Mouse (Mus musculus): ENCODE data around the gene Mrpl53. TPM values are rescaled to one million over a fixed set of nuclear protein-coding genes. Genes with fewer than 3 reads are reported as not detected.

Gene Mrpl53
- 30.5 TPM for polyA plus RNA-seq (2017; shearing (Covaris generic))

GRCm38 (mm10) chr6:83108762-83109668, at the start of gene Mrpl53:
TSS of gene Mrpl53 (plus strand) at chr6:83109040.

GRCm38 (mm10) chr6:83070247-83070310, 38.8 kb upstream of the Mrpl53 start, which contains the start of gene Tlx2:
TSS of gene Tlx2 (minus strand) at chr6:83070293.

GRCm38 (mm10) chr6:83077630-83078323, 31.1 kb upstream of the Mrpl53 start, which contains the start of gene Pcgf1:
TSS of gene Pcgf1 (plus strand) at chr6:83077869.

GRCm38 (mm10) chr6:83086121-83087035, 22.5 kb upstream of the Mrpl53 start, which contains the start of gene Lbx2:
TSS of gene Lbx2 (plus strand) at chr6:83086367.

GRCm38 (mm10) chr6:83101316-83101687, 7.5 kb upstream of the Mrpl53 start, which contains the start of the genes Ccdc142 and Gm42688:
TSS of gene Ccdc142 (plus strand) at chr6:83101601.
TSS of gene Gm42688 (plus strand) at chr6:83101617.

GRCm38 (mm10) chr6:83115011-83115671, 6.3 kb downstream of the Mrpl53 start, which contains the start of gene Mogs:
TSS of gene Mogs (plus strand) at chr6:83115496.

GRCm38 (mm10) chr6:83120930-83121862, 12.4 kb downstream of the Mrpl53 start, which contains the start of gene Wbp1:
TSS of gene Wbp1 (minus strand) at chr6:83121559.

GRCm38 (mm10) chr6:83125331-83125730, 16.5 kb downstream of the Mrpl53 start, which contains the start of gene Ino80b:
TSS of gene Ino80b (minus strand) at chr6:83125431.

GRCm38 (mm10) chr6:83134951-83135513, 26.2 kb downstream of the Mrpl53 start, which contains the start of gene Rtkn:
TSS of gene Rtkn (plus strand) at chr6:83135463.

GRCm38 (mm10) chr6:83156259-83156684, 47.4 kb downstream of the Mrpl53 start, which contains the start of the genes Wdr54 and 1700003E16Rik:
TSS of gene Wdr54 (minus strand) at chr6:83156397.
TSS of gene 1700003E16Rik (plus strand) at chr6:83156404.

Other genes with a start within 250 kb of the Mrpl53 start
- gene Sema4f, start 169.3 kb upstream of the Mrpl53 start, polyA plus RNA-seq (2017; shearing (Covaris generic)) = 17.5 TPM
- not detected for gene M1ap, start 162.1 kb upstream of the Mrpl53 start, polyA plus RNA-seq (2017; shearing (Covaris generic))
- gene Dok1, start 75.6 kb upstream of the Mrpl53 start, polyA plus RNA-seq (2017; shearing (Covaris generic)) = 12.8 TPM
- 0.30 TPM for gene Loxl3, start 74.9 kb upstream of the Mrpl53 start, polyA plus RNA-seq (2017; shearing (Covaris generic))
- 495 TPM for gene Aup1, start 54.5 kb upstream of the Mrpl53 start, polyA plus RNA-seq (2017; shearing (Covaris generic))
- gene Htra2, start 53.8 kb upstream of the Mrpl53 start, polyA plus RNA-seq (2017; shearing (Covaris generic)) = 35.1 TPM
- 1.3 TPM for gene Dqx1, start 51.2 kb upstream of the Mrpl53 start, polyA plus RNA-seq (2017; shearing (Covaris generic))
- not detected for gene Tlx2, start 38.7 kb upstream of the Mrpl53 start, polyA plus RNA-seq (2017; shearing (Covaris generic))
- gene Pcgf1, start 31.2 kb upstream of the Mrpl53 start, polyA plus RNA-seq (2017; shearing (Covaris generic)) = 21.1 TPM
- not detected for gene Lbx2, start 22.7 kb upstream of the Mrpl53 start, polyA plus RNA-seq (2017; shearing (Covaris generic))
- gene Ccdc142, start 7.4 kb upstream of the Mrpl53 start, polyA plus RNA-seq (2017; shearing (Covaris generic)) = 2.2 TPM
- 6.5 TPM for gene Gm42688, start 7.4 kb upstream of the Mrpl53 start, polyA plus RNA-seq (2017; shearing (Covaris generic))
- gene Mogs, start 6.5 kb downstream of the Mrpl53 start, polyA plus RNA-seq (2017; shearing (Covaris generic)) = 66.0 TPM
- gene Wbp1, start 12.5 kb downstream of the Mrpl53 start, polyA plus RNA-seq (2017; shearing (Covaris generic)) = 61.8 TPM
- gene Ino80b, start 16.4 kb downstream of the Mrpl53 start, polyA plus RNA-seq (2017; shearing (Covaris generic)) = 31.8 TPM
- 0.94 TPM for gene Rtkn, start 26.4 kb downstream of the Mrpl53 start, polyA plus RNA-seq (2017; shearing (Covaris generic))
- gene Wdr54, start 47.4 kb downstream of the Mrpl53 start, polyA plus RNA-seq (2017; shearing (Covaris generic)) = 1.3 TPM
- gene 1700003E16Rik, start 47.4 kb downstream of the Mrpl53 start, polyA plus RNA-seq (2017; shearing (Covaris generic)) = not detected
- gene Dctn1, start 56.9 kb downstream of the Mrpl53 start, polyA plus RNA-seq (2017; shearing (Covaris generic)) = 63.3 TPM
- not detected for gene Slc4a5, start 110.8 kb downstream of the Mrpl53 start, polyA plus RNA-seq (2017; shearing (Covaris generic))
- gene Mthfd2, start 216.9 kb downstream of the Mrpl53 start, polyA plus RNA-seq (2017; shearing (Covaris generic)) = 54.7 TPM
- gene Mob1a, start 217.0 kb downstream of the Mrpl53 start, polyA plus RNA-seq (2017; shearing (Covaris generic)) = 177 TPM
- 56.9 TPM for gene Bola3, start 240.1 kb downstream of the Mrpl53 start, polyA plus RNA-seq (2017; shearing (Covaris generic))

All from effector memory CD4-positive, alpha-beta T cell, adult 7 months (primary cell).